Mouse (Mus musculus): ENCODE data around the gene Iqschfp. TPM values are rescaled to one million over a fixed set of nuclear protein-coding genes. Genes with fewer than 3 reads are reported as not detected.

Gene Iqschfp
- polyA plus RNA-seq, 1 experiment from 2014 or later, result 5.3 TPM

- 48% methylated on average over 4 of the region's 4 CpGs for WGBS
- Histone ChIP-seq H3K27ac (ENCODE audit: low read length) (no peak overlapping the region), H3K4me1 (replicated peaks; ENCODE audit: control insufficient read depth, insufficient read depth, low read length) (0 out of 2 replicates have a peak, but pooled peaks cover 3% of the 10 kb centered on the region), H3K27me3 (replicated peaks; ENCODE audit: control insufficient read depth, insufficient read depth, low read length) (no peaks in the 10 kb centered on the region), H3K36me3 (ENCODE audit: control insufficient read depth, insufficient read depth) (no peaks in the 10 kb centered on the region), H3K9ac (replicated peaks; ENCODE audit: low read depth, low read length) (no peak overlapping the region), H3K9me3 (ENCODE audit: control insufficient read depth, low read length) (no peaks in the 10 kb centered on the region), H3K4me3 (replicated peaks; ENCODE audit: low read length) (no peak overlapping the region), H3K4me2 (ENCODE audit: low read length) (no peak overlapping the region)
- no peak for ATAC-seq
Observed at GRCm38 (mm10) chr3:68527182-68527581, 635.1 kb downstream of the Iqschfp start.

- peaks cover 3% of the 10 kb centered on the region; the same call in 1 of the 2 replicates for H3K9me3 ChIP-seq (ENCODE audit: control insufficient read depth, low read length)
- H3K4me2 ChIP-seq (ENCODE audit: low read length), result no peak overlapping the region
- H3K27me3 ChIP-seq (replicated peaks; ENCODE audit: control insufficient read depth, insufficient read depth, low read length), result no peaks in the 10 kb centered on the region
- no peaks in the 10 kb centered on the region for H3K36me3 ChIP-seq (ENCODE audit: control insufficient read depth, insufficient read depth)
- H3K9ac ChIP-seq (replicated peaks; ENCODE audit: low read depth, low read length), result no peak overlapping the region
- no peak for ATAC-seq
- H3K4me1 ChIP-seq (replicated peaks; ENCODE audit: control insufficient read depth, insufficient read depth, low read length), result 0 out of 2 replicates have a peak, but pooled peaks cover 3% of the 10 kb centered on the region
- H3K4me3 ChIP-seq (replicated peaks; ENCODE audit: low read length), result no peak overlapping the region
- 71% methylated on average over 4 of the region's 4 CpGs for WGBS
- no peak overlapping the region for H3K27ac ChIP-seq (ENCODE audit: low read length)
Observed at GRCm38 (mm10) chr3:68531908-68532307, 639.9 kb downstream of the Iqschfp start.

GRCm38 (mm10) chr3:68534571-68535051, 642.6 kb downstream of the Iqschfp start:
- Histone ChIP-seq H3K4me3 (replicated peaks; ENCODE audit: low read length) (no peak overlapping the region), H3K36me3 (ENCODE audit: control insufficient read depth, insufficient read depth) (no peaks in the 10 kb centered on the region), H3K9me3 (ENCODE audit: control insufficient read depth, low read length) (peaks cover 3% of the 10 kb centered on the region; the same call in 1 of the 2 replicates), H3K4me2 (ENCODE audit: low read length) (no peak overlapping the region), H3K9ac (replicated peaks; ENCODE audit: low read depth, low read length) (no peak overlapping the region), H3K27ac (ENCODE audit: low read length) (no peak overlapping the region), H3K27me3 (replicated peaks; ENCODE audit: control insufficient read depth, insufficient read depth, low read length) (no peaks in the 10 kb centered on the region), H3K4me1 (replicated peaks; ENCODE audit: control insufficient read depth, insufficient read depth, low read length) (0 out of 2 replicates have a peak, but pooled peaks cover 3% of the 10 kb centered on the region)
- WGBS, result 32% methylated on average over 4 of the region's 7 CpGs
- no peak for ATAC-seq

GRCm38 (mm10) chr3:68535160-68535728, 643.2 kb downstream of the Iqschfp start:
- H3K9me3 ChIP-seq (ENCODE audit: control insufficient read depth, low read length), result peaks cover 3% of the 10 kb centered on the region; the same call in 1 of the 2 replicates
- 64% methylated on average over 7 of the region's 7 CpGs for WGBS
- no peak overlapping the region for H3K4me3 ChIP-seq (replicated peaks; ENCODE audit: low read length)
- ATAC-seq, result no peak
- no peak overlapping the region for H3K9ac ChIP-seq (replicated peaks; ENCODE audit: low read depth, low read length)
- H3K27ac ChIP-seq (ENCODE audit: low read length), result no peak overlapping the region
- no peaks in the 10 kb centered on the region for H3K36me3 ChIP-seq (ENCODE audit: control insufficient read depth, insufficient read depth)
- H3K4me2 ChIP-seq (ENCODE audit: low read length), result no peak overlapping the region
- 0 out of 2 replicates have a peak, but pooled peaks cover under 1% of the 10 kb centered on the region for H3K4me1 ChIP-seq (replicated peaks; ENCODE audit: control insufficient read depth, insufficient read depth, low read length)
- no peaks in the 10 kb centered on the region for H3K27me3 ChIP-seq (replicated peaks; ENCODE audit: control insufficient read depth, insufficient read depth, low read length)

GRCm38 (mm10) chr3:68536071-68536470, 644.0 kb downstream of the Iqschfp start:
- ATAC-seq, result no peak
- H3K9me3 ChIP-seq (ENCODE audit: control insufficient read depth, low read length), result peaks cover 3% of the 10 kb centered on the region; the same call in 1 of the 2 replicates
- WGBS, result 53% methylated on average over 3 of the region's 3 CpGs
- no peak overlapping the region for H3K27ac ChIP-seq (ENCODE audit: low read length)
- H3K4me2 ChIP-seq (ENCODE audit: low read length), result no peak overlapping the region
- H3K4me3 ChIP-seq (replicated peaks; ENCODE audit: low read length), result no peak overlapping the region
- H3K27me3 ChIP-seq (replicated peaks; ENCODE audit: control insufficient read depth, insufficient read depth, low read length), result no peaks in the 10 kb centered on the region
- no peaks in the 10 kb centered on the region for H3K36me3 ChIP-seq (ENCODE audit: control insufficient read depth, insufficient read depth)
- H3K9ac ChIP-seq (replicated peaks; ENCODE audit: low read depth, low read length), result no peak overlapping the region
- no peaks in the 10 kb centered on the region for H3K4me1 ChIP-seq (replicated peaks; ENCODE audit: control insufficient read depth, insufficient read depth, low read length)

- WGBS, result 94% methylated on average over 8 of the region's 8 CpGs
- no peak for ATAC-seq
- no peak overlapping the region for H3K4me3 ChIP-seq (replicated peaks; ENCODE audit: low read length)
- H3K9me3 ChIP-seq (ENCODE audit: control insufficient read depth, low read length), result peaks cover 1% of the 10 kb centered on the region; the same call in 1 of the 2 replicates
- no peaks in the 10 kb centered on the region for H3K27me3 ChIP-seq (replicated peaks; ENCODE audit: control insufficient read depth, insufficient read depth, low read length)
- H3K36me3 ChIP-seq (ENCODE audit: control insufficient read depth, insufficient read depth), result no peaks in the 10 kb centered on the region
- H3K4me1 ChIP-seq (replicated peaks; ENCODE audit: control insufficient read depth, insufficient read depth, low read length), result peaks cover 23% of the 10 kb centered on the region
- H3K27ac ChIP-seq (ENCODE audit: low read length), result no peak overlapping the region
- no peak overlapping the region for H3K9ac ChIP-seq (replicated peaks; ENCODE audit: low read depth, low read length)
- H3K4me2 ChIP-seq (ENCODE audit: low read length), result no peak overlapping the region
Observed at GRCm38 (mm10) chr3:68541688-68542087, 649.7 kb downstream of the Iqschfp start.

- WGBS, result 3% methylated on average over 7 of the region's 7 CpGs
- H3K36me3 ChIP-seq (ENCODE audit: control insufficient read depth, insufficient read depth), result no peaks in the 10 kb centered on the region
- no peaks in the 10 kb centered on the region for H3K27me3 ChIP-seq (replicated peaks; ENCODE audit: control insufficient read depth, insufficient read depth, low read length)
- peak; percentile 74 for ATAC-seq
- H3K4me1 ChIP-seq (replicated peaks; ENCODE audit: control insufficient read depth, insufficient read depth, low read length), result peaks cover 23% of the 10 kb centered on the region
- 0 out of 2 replicates have a peak overlapping the region, but pooled peaks have one; percentile 6 for H3K4me3 ChIP-seq (replicated peaks; ENCODE audit: low read length)
- H3K4me2 ChIP-seq (ENCODE audit: low read length), result peak overlapping the region; percentile 36
- H3K27ac ChIP-seq (ENCODE audit: low read length), result no peak overlapping the region
- no peak overlapping the region for H3K9ac ChIP-seq (replicated peaks; ENCODE audit: low read depth, low read length)
- H3K9me3 ChIP-seq (ENCODE audit: control insufficient read depth, low read length), result no peaks in the 10 kb centered on the region
Observed at GRCm38 (mm10) chr3:68542944-68543501, 651.0 kb downstream of the Iqschfp start.

GRCm38 (mm10) chr3:68544811-68545210, 652.8 kb downstream of the Iqschfp start:
- peaks cover 23% of the 10 kb centered on the region for H3K4me1 ChIP-seq (replicated peaks; ENCODE audit: control insufficient read depth, insufficient read depth, low read length)
- no peak overlapping the region for H3K27ac ChIP-seq (ENCODE audit: low read length)
- no peak overlapping the region for H3K4me2 ChIP-seq (ENCODE audit: low read length)
- H3K4me3 ChIP-seq (replicated peaks; ENCODE audit: low read length), result no peak overlapping the region
- H3K9ac ChIP-seq (replicated peaks; ENCODE audit: low read depth, low read length), result no peak overlapping the region
- WGBS, result 71% methylated on average over 7 of the region's 7 CpGs
- H3K27me3 ChIP-seq (replicated peaks; ENCODE audit: control insufficient read depth, insufficient read depth, low read length), result no peaks in the 10 kb centered on the region
- H3K36me3 ChIP-seq (ENCODE audit: control insufficient read depth, insufficient read depth), result no peaks in the 10 kb centered on the region
- no peak for ATAC-seq
- no peaks in the 10 kb centered on the region for H3K9me3 ChIP-seq (ENCODE audit: control insufficient read depth, low read length)

GRCm38 (mm10) chr3:68545898-68546297, 653.9 kb downstream of the Iqschfp start:
- no peak overlapping the region for H3K4me2 ChIP-seq (ENCODE audit: low read length)
- H3K27me3 ChIP-seq (replicated peaks; ENCODE audit: control insufficient read depth, insufficient read depth, low read length), result no peaks in the 10 kb centered on the region
- H3K36me3 ChIP-seq (ENCODE audit: control insufficient read depth, insufficient read depth), result no peaks in the 10 kb centered on the region
- no peak overlapping the region for H3K4me3 ChIP-seq (replicated peaks; ENCODE audit: low read length)
- 22% methylated on average over 6 of the region's 6 CpGs for WGBS
- H3K27ac ChIP-seq (ENCODE audit: low read length), result no peak overlapping the region
- ATAC-seq, result peak; percentile 55
- no peak overlapping the region for H3K9ac ChIP-seq (replicated peaks; ENCODE audit: low read depth, low read length)
- no peaks in the 10 kb centered on the region for H3K9me3 ChIP-seq (ENCODE audit: control insufficient read depth, low read length)
- peaks cover 23% of the 10 kb centered on the region for H3K4me1 ChIP-seq (replicated peaks; ENCODE audit: control insufficient read depth, insufficient read depth, low read length)
